Comparison of ENCODE assay signal across 12 mouse cellular contexts in the genomic region with DNA sequence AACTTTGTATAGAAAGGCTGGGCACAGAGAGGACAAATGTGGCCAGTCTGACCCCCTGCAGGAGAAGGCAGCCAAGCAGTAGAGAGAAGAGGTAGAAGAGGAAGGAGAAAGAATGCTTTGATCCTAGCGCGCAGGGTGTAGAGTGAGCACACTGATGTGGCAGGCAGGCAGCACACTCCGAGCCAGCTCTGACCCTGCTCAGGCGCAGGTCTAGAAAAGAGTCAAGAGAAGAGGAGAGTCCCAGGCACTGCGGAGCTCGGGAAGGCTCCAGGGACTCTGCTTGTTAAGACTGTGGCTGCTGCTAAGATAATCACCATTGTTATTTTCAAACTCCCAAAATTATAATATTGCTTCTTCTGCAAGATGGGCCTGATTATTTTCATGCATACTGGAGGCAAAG.
DNase-seq lines count a peak whose midpoint lies in the region; ATAC-seq and TF ChIP-seq lines count a peak whose summit lies in the region.
"Had no signal": no experiment of that assay in that cellular context is flagged by ENCODE, and none has a peak within 500 bp of the region (broad histone marks: within the 10 kb centered on the region; RNA-seq: fewer than 3 reads in every experiment).

No protein-coding gene starts in this region.

- no peak for TF ChIP-seq CTCF in midbrain, postnatal 0 days (IDR thresholded peaks at IDR 0.05)

- no peak for DNase-seq in heart, adult 8-10 months (ENCODE audit: low spot score)
- peak; percentile 49 for DNase-seq in midbrain, embryonic 10.5 days (ENCODE audit: low spot score)
- no peak for DNase-seq in midbrain, postnatal 0 days (ENCODE audit: low spot score)
- peak; percentile 45 for DNase-seq in embryo, embryonic 11 days
- peak; percentile 17 for DNase-seq in embryonic facial prominence, embryonic 14.5 days (ENCODE audit: low spot score)
- no peak for DNase-seq in left cerebral cortex, postnatal 10 days (ENCODE audit: extremely low spot score in 1 of 2, low spot score in 2 of 2)
- DNase-seq: adrenal gland, adult 8-10 months; lung, postnatal 10 days had no signal

- no peak overlapping the region for H3K9ac ChIP-seq in heart, embryonic 16.5 days (ENCODE audit: low read length)
- no peak overlapping the region for H3K9ac ChIP-seq in midbrain, postnatal 0 days (replicated peaks; ENCODE audit: low read length, poor library complexity, severe bottlenecking)
- no peak overlapping the region for H3K9ac ChIP-seq in embryonic facial prominence, embryonic 14.5 days (ENCODE audit: low read depth, low read length)
- no peak overlapping the region for H3K9ac ChIP-seq in intestine, embryonic 16.5 days (ENCODE audit: low read depth, low read length)

- no peaks in the 10 kb centered on the region for H3K36me3 ChIP-seq in heart, embryonic 16.5 days (ENCODE audit: control insufficient read depth, insufficient read depth)
- no peaks in the 10 kb centered on the region for H3K36me3 ChIP-seq in midbrain, embryonic 10.5 days
- no peaks in the 10 kb centered on the region for H3K36me3 ChIP-seq in midbrain, postnatal 0 days (ENCODE audit: insufficient read depth, low read length)
- no peaks in the 10 kb centered on the region for H3K36me3 ChIP-seq in embryonic facial prominence, embryonic 14.5 days (ENCODE audit: control insufficient read depth, insufficient read depth, low read length)
- no peaks in the 10 kb centered on the region for H3K36me3 ChIP-seq in intestine, embryonic 16.5 days (ENCODE audit: control insufficient read depth, insufficient read depth, low read length)

- H3K9me3 ChIP-seq in heart, embryonic 16.5 days (replicated peaks; ENCODE audit: control insufficient read depth, low read length): no peaks in the 10 kb centered on the region
- H3K9me3 ChIP-seq in midbrain, embryonic 10.5 days (replicated peaks): no peaks in the 10 kb centered on the region
- no peaks in the 10 kb centered on the region for H3K9me3 ChIP-seq in midbrain, postnatal 0 days (ENCODE audit: low read length)
- H3K9me3 ChIP-seq in embryonic facial prominence, embryonic 14.5 days (ENCODE audit: control insufficient read depth, low read length): no peaks in the 10 kb centered on the region
- H3K9me3 ChIP-seq in intestine, embryonic 16.5 days (ENCODE audit: control insufficient read depth, low read length): no peaks in the 10 kb centered on the region

- intact Hi-C loops in left cerebral cortex, postnatal 10 days (cut with DNase I): no loop called here

- WGBS in heart, embryonic 16.5 days: 10% methylated on average over 6 of the region's 6 CpGs
- WGBS in midbrain, embryonic 10.5 days: 4% methylated on average over 6 of the region's 6 CpGs
- 23% methylated on average over 6 of the region's 6 CpGs for WGBS in midbrain, postnatal 0 days
- WGBS in embryonic facial prominence, embryonic 14.5 days: 16% methylated on average over 6 of the region's 6 CpGs
- WGBS in intestine, embryonic 16.5 days: 34% methylated on average over 6 of the region's 6 CpGs

- no peak overlapping the region for H3K4me3 ChIP-seq in heart, embryonic 16.5 days (ENCODE audit: low read length)
- no peak overlapping the region for H3K4me3 ChIP-seq in midbrain, embryonic 10.5 days
- no peak overlapping the region for H3K4me3 ChIP-seq in midbrain, postnatal 0 days (ENCODE audit: low read depth, low read length)
- H3K4me3 ChIP-seq in embryonic facial prominence, embryonic 14.5 days (ENCODE audit: low read depth, low read length): no peak overlapping the region
- H3K4me3 ChIP-seq in intestine, embryonic 16.5 days (ENCODE audit: low read length): no peak overlapping the region

- H3K27me3 ChIP-seq in heart, embryonic 16.5 days (ENCODE audit: control insufficient read depth, insufficient read depth, low read length): no peaks in the 10 kb centered on the region
- H3K27me3 ChIP-seq in midbrain, embryonic 10.5 days (ENCODE audit: low read depth, poor library complexity, severe bottlenecking): no peaks in the 10 kb centered on the region
- H3K27me3 ChIP-seq in midbrain, postnatal 0 days (ENCODE audit: insufficient read depth, low read length): no peaks in the 10 kb centered on the region
- H3K27me3 ChIP-seq in embryonic facial prominence, embryonic 14.5 days (replicated peaks; ENCODE audit: control insufficient read depth, insufficient read depth, low read length): no peaks in the 10 kb centered on the region
- H3K27me3 ChIP-seq in intestine, embryonic 16.5 days (replicated peaks; ENCODE audit: control insufficient read depth, insufficient read depth, low read length): no peaks in the 10 kb centered on the region
- H3K27me3 ChIP-seq: CH12.LX, Patski had no signal

- H3K27ac ChIP-seq in heart, embryonic 16.5 days (ENCODE audit: low read length): 0 out of 2 replicates have a peak overlapping the region, but pooled peaks have one; percentile 7
- peak overlapping the region; percentile 92 for H3K27ac ChIP-seq in midbrain, embryonic 10.5 days (replicated peaks)
- no peak overlapping the region for H3K27ac ChIP-seq in midbrain, postnatal 0 days (ENCODE audit: low read depth, low read length)
- H3K27ac ChIP-seq in embryonic facial prominence, embryonic 14.5 days (replicated peaks; ENCODE audit: low read depth, low read length): no peak overlapping the region
- no peak overlapping the region for H3K27ac ChIP-seq in intestine, embryonic 16.5 days (ENCODE audit: low read length)

- peaks cover 22% of the 10 kb centered on the region for H3K4me1 ChIP-seq in heart, embryonic 16.5 days (ENCODE audit: control insufficient read depth, insufficient read depth, low read length)
- peaks cover 46% of the 10 kb centered on the region for H3K4me1 ChIP-seq in midbrain, embryonic 10.5 days
- H3K4me1 ChIP-seq in midbrain, postnatal 0 days (ENCODE audit: insufficient read depth, low read length): peaks cover 5% of the 10 kb centered on the region; the same call in 1 of the 2 replicates
- H3K4me1 ChIP-seq in embryonic facial prominence, embryonic 14.5 days (ENCODE audit: control insufficient read depth, insufficient read depth, low read length): peaks cover 24% of the 10 kb centered on the region
- H3K4me1 ChIP-seq in intestine, embryonic 16.5 days (ENCODE audit: control insufficient read depth, insufficient read depth, low read length): peaks cover 3% of the 10 kb centered on the region; the same call in 1 of the 2 replicates

- ATAC-seq in heart, embryonic 16.5 days (replicated peaks; ENCODE audit: extremely low read depth, insufficient read depth, low FRiP score): no peak; the same call in 1 of the 2 replicates
- no peak for ATAC-seq in midbrain, postnatal 0 days (ENCODE audit: low FRiP score)
- ATAC-seq in embryonic facial prominence, embryonic 14.5 days (ENCODE audit: low read depth): no peak
- no peak for ATAC-seq in intestine, embryonic 16.5 days
- ATAC-seq: Patski had no signal

- H3K4me2 ChIP-seq in heart, embryonic 16.5 days (ENCODE audit: low read depth, low read length): no peak overlapping the region
- H3K4me2 ChIP-seq in midbrain, postnatal 0 days (ENCODE audit: low read depth, low read length, poor library complexity, severe bottlenecking): no peak overlapping the region
- H3K4me2 ChIP-seq in embryonic facial prominence, embryonic 14.5 days (ENCODE audit: low read depth, low read length): no peak overlapping the region
- no peak overlapping the region for H3K4me2 ChIP-seq in intestine, embryonic 16.5 days (ENCODE audit: low read depth, low read length)

Comparison
In these comparisons a context has a peak if more than half of its experiments do, and no peak if none do; other contexts are left out.
1. H3K27ac ChIP-seq: peak in heart, embryonic 16.5 days (single experiment) and midbrain, embryonic 10.5 days (single experiment); none in midbrain, postnatal 0 days (single experiment), embryonic facial prominence, embryonic 14.5 days (single experiment) and intestine, embryonic 16.5 days (single experiment).
2. DNase-seq: peak in midbrain, embryonic 10.5 days (single experiment), embryo, embryonic 11 days (single experiment) and embryonic facial prominence, embryonic 14.5 days (single experiment); none in heart, adult 8-10 months (single experiment), midbrain, postnatal 0 days (single experiment) and left cerebral cortex, postnatal 10 days (0 of 2).